Mouse (Mus musculus): ENCODE measurements around the gene Ctdspl2. TPM values are rescaled to one million over a fixed set of nuclear protein-coding genes. Genes with fewer than 3 reads are reported as not detected.
A peak's percentile ranks its signal among the peaks of the same experiment; 100 is the strongest.
"Not testable (repeated sequence)": the region's sequence is repeated elsewhere in the genome, so short reads cannot be mapped to it uniquely, and the experiment has no call there.

Ctdspl2 gene
- polyA plus RNA-seq, 1 experiment from 2014 or later, result 49.3 TPM

GRCm38 (mm10) chr2:122022284-122022683, 66.5 kb downstream of the Ctdspl2 start:
- Histone ChIP-seq H3K36me3 (no peaks in the 10 kb centered on the region), H3K9me3 (no peaks in the 10 kb centered on the region), H3K4me3 (no peak overlapping the region), H3K4me1 (no peaks in the 10 kb centered on the region), H3K27me3 (ENCODE audit: insufficient read depth, poor library complexity, severe bottlenecking) (no peaks in the 10 kb centered on the region), H3K27ac (no peak overlapping the region)
- 68% methylated on average over 2 of the region's 2 CpGs for WGBS
- DNase-seq (ENCODE audit: low spot score), result no peak

- not testable (repeated sequence) for H3K4me1 ChIP-seq; H3K27me3 ChIP-seq (ENCODE audit: insufficient read depth, poor library complexity, severe bottlenecking); H3K4me3 ChIP-seq; H3K36me3 ChIP-seq; H3K9me3 ChIP-seq; DNase-seq (ENCODE audit: low spot score); H3K27ac ChIP-seq
- 93% methylated on average over 10 of the region's 10 CpGs for WGBS
Observed at GRCm38 (mm10) chr2:122027091-122027490, 71.3 kb downstream of the Ctdspl2 start.

GRCm38 (mm10) chr2:122027862-122028755, 72.3 kb downstream of the Ctdspl2 start, which contains the start of gene Eif3j1:
Gene Eif3j1 (plus strand): TSS chr2:122028546.
- under 1% methylated on average over 55 of the region's 67 CpGs for WGBS
- H3K9me3 ChIP-seq, result no peaks in the 10 kb centered on the region

GRCm38 (mm10) chr2:122028756-122029700, 73.2 kb downstream of the Ctdspl2 start:
- Histone ChIP-seq H3K4me3 (peak overlapping the region; percentile 93), H3K27ac (peak overlapping the region; percentile 96), H3K4me1 (0 out of 2 replicates have a peak, but pooled peaks cover 2% of the 10 kb centered on the region), H3K9me3 (no peaks in the 10 kb centered on the region), H3K36me3 (peaks cover 24% of the 10 kb centered on the region), H3K27me3 (ENCODE audit: insufficient read depth, poor library complexity, severe bottlenecking) (no peaks in the 10 kb centered on the region)
- WGBS, result 1% methylated on average over 71 of the region's 71 CpGs
- DNase-seq (ENCODE audit: low spot score), result peak; percentile 83

More at GRCm38 (mm10) chr2:122027862-122028755, 72.3 kb downstream of the Ctdspl2 start, which contains the start of gene Eif3j1:
- Histone ChIP-seq H3K27ac (peak within 1 kb of the TSS; percentile 96), H3K4me1 (0 out of 2 replicates have a peak, but pooled peaks cover 2% of the 10 kb centered on the region), H3K27me3 (ENCODE audit: insufficient read depth, poor library complexity, severe bottlenecking) (no peaks in the 10 kb centered on the region), H3K4me3 (peak within 1 kb of the TSS; percentile 93), H3K36me3 (peaks cover 16% of the 10 kb centered on the region)
- DNase-seq (ENCODE audit: low spot score), result peak; percentile 98

GRCm38 (mm10) chr2:122031970-122032369, 76.2 kb downstream of the Ctdspl2 start:
- Histone ChIP-seq H3K4me3 (no peak overlapping the region), H3K27me3 (ENCODE audit: insufficient read depth, poor library complexity, severe bottlenecking) (no peaks in the 10 kb centered on the region), H3K27ac (no peak overlapping the region), H3K4me1 (peaks cover 11% of the 10 kb centered on the region; the same call in 1 of the 2 replicates), H3K36me3 (peaks cover 43% of the 10 kb centered on the region), H3K9me3 (no peaks in the 10 kb centered on the region)
- WGBS, result 74% methylated on average over 5 of the region's 6 CpGs
- DNase-seq (ENCODE audit: low spot score), result no peak

- Histone ChIP-seq H3K4me1 (peaks cover 9% of the 10 kb centered on the region; the same call in 1 of the 2 replicates), H3K27me3 (ENCODE audit: insufficient read depth, poor library complexity, severe bottlenecking) (no peaks in the 10 kb centered on the region), H3K27ac (no peak overlapping the region), H3K9me3 (no peaks in the 10 kb centered on the region), H3K36me3 (peaks cover 58% of the 10 kb centered on the region), H3K4me3 (no peak overlapping the region)
- no peak for DNase-seq (ENCODE audit: low spot score)
- 58% methylated on average over 3 of the region's 3 CpGs for WGBS
Observed at GRCm38 (mm10) chr2:122036064-122036463, 80.3 kb downstream of the Ctdspl2 start.

- DNase-seq (ENCODE audit: low spot score), result no peak
- Histone ChIP-seq H3K27me3 (ENCODE audit: insufficient read depth, poor library complexity, severe bottlenecking) (no peaks in the 10 kb centered on the region), H3K27ac (no peak overlapping the region), H3K9me3 (no peaks in the 10 kb centered on the region), H3K4me3 (no peak overlapping the region), H3K36me3 (peaks cover 61% of the 10 kb centered on the region), H3K4me1 (no peaks in the 10 kb centered on the region)
Observed at GRCm38 (mm10) chr2:122043926-122044325, 88.1 kb downstream of the Ctdspl2 start.

GRCm38 (mm10) chr2:122059365-122060115, 103.7 kb downstream of the Ctdspl2 start:
- Histone ChIP-seq H3K36me3 (peaks cover 57% of the 10 kb centered on the region), H3K9me3 (no peaks in the 10 kb centered on the region), H3K4me3 (no peak overlapping the region), H3K4me1 (peaks cover 29% of the 10 kb centered on the region), H3K27ac (no peak overlapping the region), H3K27me3 (ENCODE audit: insufficient read depth, poor library complexity, severe bottlenecking) (no peaks in the 10 kb centered on the region)
- 76% methylated on average over 11 of the region's 11 CpGs for WGBS
- no peak for DNase-seq (ENCODE audit: low spot score)

Small RNA genes lying within 50 kb of the gene (microRNA-seq; reads per million reads assigned to microRNA genes)
- gene Gm47314, result 0.76 reads per million

Other genes with a start within 250 kb of the Ctdspl2 start
- 17.0 and 27.5 TPM in 2 replicates for gene Frmd5, start 148.9 kb upstream of the Ctdspl2 start, polyA plus RNA-seq (2016; fragmentation: Nextera tagmentation; extraction: Ambion mirVana)
- gene Casc4, start 89.0 kb upstream of the Ctdspl2 start, polyA plus RNA-seq (2016; fragmentation: Nextera tagmentation; extraction: Ambion mirVana), result 16.1 and 18.9 TPM in 2 replicates
- gene Mageb3, start 91 bp downstream of the Ctdspl2 start, polyA plus RNA-seq (2016; fragmentation: Nextera tagmentation; extraction: Ambion mirVana), result 0.06 and 0.25 TPM in 2 replicates
- 13.2 and 16.2 TPM in 2 replicates for gene Eif3j1, start 72.5 kb downstream of the Ctdspl2 start, polyA plus RNA-seq (2016; fragmentation: Nextera tagmentation; extraction: Ambion mirVana)
- 8.2 and 8.8 TPM in 2 replicates for gene Spg11, start 162.4 kb downstream of the Ctdspl2 start, polyA plus RNA-seq (2016; fragmentation: Nextera tagmentation; extraction: Ambion mirVana)
- 143 and 154 TPM in 2 replicates for gene B2m, start 191.7 kb downstream of the Ctdspl2 start, polyA plus RNA-seq (2016; fragmentation: Nextera tagmentation; extraction: Ambion mirVana)
- gene Trim69, start 204.7 kb downstream of the Ctdspl2 start, polyA plus RNA-seq (2016; fragmentation: Nextera tagmentation; extraction: Ambion mirVana), result 0.11 TPM in 1 of 2 replicates, not detected in the other
- 0.05 TPM in 1 of 2 replicates, not detected in the other for gene Patl2, start 230.2 kb downstream of the Ctdspl2 start, polyA plus RNA-seq (2016; fragmentation: Nextera tagmentation; extraction: Ambion mirVana)
- gene Terb2, start 230.3 kb downstream of the Ctdspl2 start, polyA plus RNA-seq (2016; fragmentation: Nextera tagmentation; extraction: Ambion mirVana), result not detected in 2 replicates